Mouse (Mus musculus): ENCODE measurements around the gene Gm17019. TPM values are rescaled to one million over a fixed set of nuclear protein-coding genes. Genes with fewer than 3 reads are reported as not detected.
"Not testable (repeated sequence)": the region's sequence is repeated elsewhere in the genome, so short reads cannot be mapped to it uniquely, and the experiment has no call there.

The Gm17019 gene
- polyA plus RNA-seq, 1 experiment from 2014 or later, result not detected

DNA sequence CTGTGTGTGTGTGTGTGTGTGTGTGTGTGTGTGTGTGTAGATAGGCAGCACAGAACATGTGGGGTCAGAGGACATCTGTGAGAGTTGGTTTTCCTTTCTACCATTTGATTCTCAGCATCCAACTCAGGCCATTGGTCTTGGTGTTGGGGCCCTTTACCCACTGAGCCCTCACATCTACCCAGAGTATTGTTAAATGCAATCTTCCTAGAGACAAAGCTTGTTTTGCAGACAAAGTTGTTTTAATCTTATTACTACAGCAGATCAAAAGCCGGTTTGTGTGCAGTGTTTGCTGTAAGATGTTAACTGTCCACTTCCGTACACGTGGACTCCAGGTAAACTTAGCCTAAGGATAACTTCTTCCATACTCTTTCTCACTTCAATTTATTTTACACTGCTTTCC lies 26.5 kb downstream of the Gm17019 start:
- H3K27me3 ChIP-seq; POLR2A ChIA-PET; DNase-seq (ENCODE audit: low read depth, low spot score); CTCF ChIA-PET; in situ Hi-C loops (cut with MboI; ENCODE audit: low pct_unique_long_range_greater_than_20kb); ATAC-seq: not testable (repeated sequence)

- CTCF ChIA-PET; in situ Hi-C loops (cut with MboI; ENCODE audit: low pct_unique_long_range_greater_than_20kb); H3K27me3 ChIP-seq; DNase-seq (ENCODE audit: low read depth, low spot score); ATAC-seq; POLR2A ChIA-PET: not testable (repeated sequence)
These were observed 27.2 kb downstream of the Gm17019 start for GRCm38 (mm10) chr5:15005584-15005983.

DNA sequence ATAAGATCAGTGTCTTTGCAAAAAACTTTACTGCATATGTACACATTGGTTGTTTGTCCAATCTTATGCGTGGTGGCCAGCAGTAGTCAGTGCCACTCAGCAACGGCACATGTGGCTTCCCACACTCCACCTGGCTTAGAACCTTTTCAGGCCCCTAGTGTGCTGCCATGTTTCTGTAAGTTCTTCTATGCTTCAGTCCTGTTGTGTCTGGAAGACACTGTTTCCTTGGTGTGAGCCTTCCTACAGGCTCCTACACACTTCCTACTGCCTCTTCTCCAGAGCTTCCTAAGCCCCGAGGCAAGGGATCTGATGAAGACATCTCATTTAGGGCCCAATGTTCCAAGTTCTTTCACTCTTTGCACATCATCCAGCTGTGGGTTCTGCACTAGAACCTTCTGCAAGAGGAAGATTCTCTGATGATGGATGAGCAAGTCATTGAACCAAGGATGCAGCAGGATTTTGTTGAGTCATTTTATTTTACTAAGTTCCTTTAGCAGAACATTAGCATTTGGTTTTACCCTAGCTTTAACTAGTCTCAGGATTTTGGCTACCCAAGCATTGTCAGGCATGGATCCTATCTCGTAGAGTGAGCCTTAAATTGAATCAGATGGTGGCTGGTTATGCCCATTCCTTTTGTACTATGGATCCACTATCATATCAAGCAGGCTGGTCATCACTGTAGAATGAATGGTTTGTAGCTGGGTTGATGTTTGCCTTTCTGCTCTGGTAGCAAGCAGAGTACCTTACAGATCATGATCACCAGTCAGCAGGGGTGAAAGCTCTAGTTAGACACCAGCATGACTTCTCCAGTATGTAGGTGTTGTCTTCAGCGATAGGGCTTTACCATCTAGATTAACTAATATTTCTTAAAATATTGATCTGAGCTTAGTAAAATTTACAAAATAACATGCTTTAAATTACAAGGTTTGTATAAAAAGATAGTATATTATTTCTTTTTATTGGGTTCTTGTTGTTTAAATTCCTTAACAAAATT lies 27.9 kb downstream of the Gm17019 start:
- POLR2A ChIA-PET; CTCF ChIA-PET; H3K27me3 ChIP-seq; in situ Hi-C loops (cut with MboI; ENCODE audit: low pct_unique_long_range_greater_than_20kb); DNase-seq (ENCODE audit: low read depth, low spot score): not testable (repeated sequence)
- ATAC-seq, result peak; percentile 44

- in situ Hi-C loops (cut with MboI; ENCODE audit: low pct_unique_long_range_greater_than_20kb); CTCF ChIA-PET; ATAC-seq; POLR2A ChIA-PET; H3K27me3 ChIP-seq; DNase-seq (ENCODE audit: low read depth, low spot score): not testable (repeated sequence)
These were observed 34.7 kb downstream of the Gm17019 start for GRCm38 (mm10) chr5:14998077-14998476.

- DNase-seq (ENCODE audit: low read depth, low spot score); CTCF ChIA-PET; ATAC-seq; H3K27me3 ChIP-seq; POLR2A ChIA-PET; in situ Hi-C loops (cut with MboI; ENCODE audit: low pct_unique_long_range_greater_than_20kb): not testable (repeated sequence)
These were observed 35.2 kb downstream of the Gm17019 start for GRCm38 (mm10) chr5:14997556-14997955.

- H3K27me3 ChIP-seq; in situ Hi-C loops (cut with MboI; ENCODE audit: low pct_unique_long_range_greater_than_20kb); POLR2A ChIA-PET; ATAC-seq; DNase-seq (ENCODE audit: low read depth, low spot score); CTCF ChIA-PET: not testable (repeated sequence)
These were observed 36.0 kb downstream of the Gm17019 start for GRCm38 (mm10) chr5:14996670-14997249.

DNA sequence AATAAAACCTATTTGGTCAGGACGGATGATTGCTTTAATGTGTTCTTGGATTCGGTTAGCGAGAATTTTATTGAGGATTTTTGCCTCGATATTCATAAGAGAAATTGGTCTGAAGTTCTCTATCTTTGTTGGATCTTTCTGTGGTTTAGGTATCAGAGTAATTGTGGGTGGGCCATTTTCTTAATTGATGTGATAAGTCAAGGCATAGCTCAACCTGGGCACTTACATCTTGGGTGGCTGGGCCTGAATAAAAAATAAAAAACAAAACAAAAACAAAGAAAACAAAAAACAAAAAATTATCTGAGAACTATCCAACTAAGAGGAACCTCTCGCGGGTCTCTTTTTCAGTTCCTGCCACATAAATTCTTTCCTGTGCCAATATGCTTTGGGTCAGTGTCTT lies 38.7 kb downstream of the Gm17019 start:
- POLR2A ChIA-PET; in situ Hi-C loops (cut with MboI; ENCODE audit: low pct_unique_long_range_greater_than_20kb): not testable (repeated sequence)

DNA sequence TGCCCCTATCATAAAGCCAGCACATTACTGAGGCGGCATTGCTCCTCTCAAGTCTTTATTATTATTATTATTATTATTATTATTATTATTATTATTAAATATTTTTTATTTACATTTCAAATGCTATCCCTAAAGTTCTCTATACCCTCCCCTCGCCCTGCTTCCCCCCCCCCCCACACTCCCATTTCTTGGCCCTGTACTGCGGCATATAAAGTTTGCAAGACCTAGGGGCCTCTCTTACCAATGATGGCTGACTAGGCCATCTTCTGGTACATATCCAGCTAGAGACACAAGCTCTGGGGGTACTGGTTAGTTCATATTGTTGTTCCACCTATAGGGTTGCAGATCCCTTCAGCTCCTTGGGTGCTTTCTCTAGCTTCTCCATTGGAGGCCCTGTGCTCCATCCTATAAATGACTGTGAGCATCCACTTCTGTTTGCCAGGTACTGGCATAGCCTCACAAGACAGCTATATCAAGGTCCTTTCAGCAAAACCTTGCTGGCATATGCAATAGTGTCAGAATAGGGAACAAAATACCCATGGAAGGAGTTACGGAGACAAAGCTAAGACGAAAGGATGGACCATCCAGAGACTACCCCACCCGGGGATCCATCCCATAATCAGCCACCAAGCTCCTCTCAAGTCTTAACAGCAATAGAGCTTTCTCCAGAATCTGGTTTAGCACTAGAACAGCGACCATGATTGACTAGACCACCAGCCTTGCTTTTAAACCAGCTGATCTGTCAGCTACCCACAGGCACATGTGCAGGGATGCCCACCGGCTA lies 42.2 kb downstream of the Gm17019 start:
- DNase-seq (ENCODE audit: low read depth, low spot score); in situ Hi-C loops (cut with MboI; ENCODE audit: low pct_unique_long_range_greater_than_20kb); ATAC-seq; POLR2A ChIA-PET; CTCF ChIA-PET; H3K27me3 ChIP-seq: not testable (repeated sequence)

More for the DNA sequence above, 38.7 kb downstream of the Gm17019 start:
- H3K27me3 ChIP-seq; CTCF ChIA-PET; ATAC-seq; DNase-seq (ENCODE audit: low read depth, low spot score): not testable (repeated sequence)

DNA sequence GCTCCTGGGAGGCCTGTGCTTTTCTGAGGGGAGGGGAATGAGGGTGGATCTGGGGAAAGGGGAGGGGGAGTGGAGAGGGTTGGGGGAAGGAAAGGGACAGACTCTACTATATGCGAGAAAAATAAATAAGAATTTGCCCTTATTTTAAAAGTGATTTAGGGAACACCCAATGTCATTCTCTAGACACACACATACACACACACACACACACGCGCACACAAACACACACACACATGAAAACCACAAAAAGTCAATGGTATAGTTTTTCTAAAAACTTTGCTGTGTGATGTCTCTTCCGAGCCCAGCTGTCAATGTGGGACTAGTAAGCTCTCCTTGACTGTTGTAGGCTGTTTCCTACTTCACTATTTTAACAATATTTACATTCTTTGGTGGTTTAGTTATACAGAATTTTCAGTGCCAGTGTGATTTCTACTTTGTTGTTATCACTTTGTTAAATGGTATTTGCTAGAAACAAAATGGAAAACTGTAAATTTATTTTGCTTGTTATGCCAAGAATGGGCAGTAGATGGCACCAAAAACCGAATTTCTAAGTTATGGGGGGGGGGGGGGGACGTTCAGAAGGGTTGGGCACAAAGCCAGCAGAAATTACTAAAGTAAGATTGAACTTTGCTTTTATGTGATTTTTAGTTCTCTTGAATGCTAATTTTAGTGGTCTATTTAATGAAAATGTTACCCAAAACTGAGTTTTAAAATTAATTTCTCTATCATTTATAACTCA lies 46.0 kb downstream of the Gm17019 start:
- POLR2A ChIA-PET; CTCF ChIA-PET; ATAC-seq; DNase-seq (ENCODE audit: low read depth, low spot score); H3K27me3 ChIP-seq; in situ Hi-C loops (cut with MboI; ENCODE audit: low pct_unique_long_range_greater_than_20kb): not testable (repeated sequence)

Other genes with a start within 250 kb of the Gm17019 start
- not detected for gene Gm9758, start 118.1 kb downstream of the Gm17019 start, polyA plus RNA-seq (2021)
- gene Speer4e, start 94.6 kb downstream of the Gm17019 start, polyA plus RNA-seq (2021), result not detected
- gene Gm10354, start 54.1 kb downstream of the Gm17019 start, polyA plus RNA-seq (2021), result not detected

Measured in Patski (cell line).